Mouse (Mus musculus) left cerebral cortex, adult 9 months (tissue): ENCODE data around the gene Pkn2.

Source experiments
- DNase-seq, 2 experiments: peaks; one replicate each; pipeline ENCODE4 v3.0.0; 2022; ENCODE audit warnings: low spot score in 2 of 2

Gene Pkn2

DNA sequence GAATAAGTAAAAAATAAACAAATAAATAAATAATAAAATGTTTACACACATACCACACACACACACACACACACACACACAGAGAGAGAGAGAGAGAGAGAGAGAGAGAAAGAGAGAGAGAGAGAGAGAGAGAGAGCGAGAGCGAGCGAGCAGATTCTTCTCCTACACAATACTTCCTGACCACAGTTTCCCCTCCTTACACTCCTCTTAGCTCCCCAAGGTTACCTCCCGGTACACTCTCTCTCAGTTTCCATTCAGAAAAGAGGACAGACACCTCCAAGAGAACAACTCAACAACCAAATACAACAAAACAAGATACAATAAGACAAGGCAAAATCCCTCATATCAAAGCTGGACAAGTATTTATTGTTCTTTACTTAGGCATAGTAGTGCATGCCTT, 47.8 kb downstream of the Pkn2 start:
- no peak for DNase-seq

GRCm38 (mm10) chr3:142832910-142833309, 48.9 kb downstream of the Pkn2 start:
- DNase-seq: no peak

- DNase-seq: no peak
These were observed 55.2 kb downstream of the Pkn2 start for GRCm38 (mm10) chr3:142826449-142827146.

- no peak for DNase-seq
These were observed 58.2 kb downstream of the Pkn2 start for GRCm38 (mm10) chr3:142823606-142824005.

DNA sequence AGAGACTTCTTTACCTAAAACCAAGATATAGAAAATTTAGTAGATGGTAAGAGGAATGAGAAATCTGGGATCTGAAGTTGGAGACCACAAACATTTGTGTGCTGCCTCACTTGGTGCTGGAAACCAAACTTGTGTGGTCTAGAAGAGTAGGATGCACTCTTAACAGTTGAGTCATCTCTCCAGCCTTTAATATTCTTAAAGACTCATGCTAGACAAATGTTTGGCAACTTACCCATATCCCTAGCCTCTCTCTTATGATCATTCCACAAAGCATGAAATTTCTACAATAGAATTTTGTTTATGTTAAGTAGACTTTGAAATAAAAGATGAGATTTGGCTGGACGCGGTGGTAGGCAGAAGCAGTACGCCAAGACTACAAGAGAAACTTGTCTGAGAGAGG, 64.3 kb downstream of the Pkn2 start:
- no peak for DNase-seq

- no peak for DNase-seq
These were observed 70.2 kb downstream of the Pkn2 start for GRCm38 (mm10) chr3:142811582-142811981.

GRCm38 (mm10) chr3:142795587-142795986, 86.2 kb downstream of the Pkn2 start:
- peak in 1 of 2 experiments; percentile 20 for DNase-seq

- DNase-seq: no peak
These were observed 95.3 kb downstream of the Pkn2 start for GRCm38 (mm10) chr3:142786423-142787072.

DNA sequence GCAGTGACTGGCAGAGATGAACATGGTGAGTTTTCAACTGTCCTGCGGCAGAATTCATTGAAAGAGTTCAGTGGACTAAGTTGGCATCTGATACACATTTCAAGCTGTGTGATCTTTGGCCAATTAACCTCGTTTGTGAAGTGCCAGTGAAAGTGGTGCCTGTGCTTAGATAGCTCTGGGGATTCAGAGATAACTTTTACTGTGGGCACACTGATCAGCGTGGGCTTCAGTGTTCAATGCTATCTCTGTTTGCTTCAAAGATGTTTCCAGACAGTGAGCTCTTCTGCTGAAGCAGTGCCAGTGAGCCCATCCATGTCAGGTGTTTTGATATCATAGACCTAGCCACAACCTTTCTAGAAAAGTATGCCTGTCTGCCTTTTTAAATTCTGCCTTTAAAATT, 104.6 kb downstream of the Pkn2 start:
- DNase-seq: no peak

DNA sequence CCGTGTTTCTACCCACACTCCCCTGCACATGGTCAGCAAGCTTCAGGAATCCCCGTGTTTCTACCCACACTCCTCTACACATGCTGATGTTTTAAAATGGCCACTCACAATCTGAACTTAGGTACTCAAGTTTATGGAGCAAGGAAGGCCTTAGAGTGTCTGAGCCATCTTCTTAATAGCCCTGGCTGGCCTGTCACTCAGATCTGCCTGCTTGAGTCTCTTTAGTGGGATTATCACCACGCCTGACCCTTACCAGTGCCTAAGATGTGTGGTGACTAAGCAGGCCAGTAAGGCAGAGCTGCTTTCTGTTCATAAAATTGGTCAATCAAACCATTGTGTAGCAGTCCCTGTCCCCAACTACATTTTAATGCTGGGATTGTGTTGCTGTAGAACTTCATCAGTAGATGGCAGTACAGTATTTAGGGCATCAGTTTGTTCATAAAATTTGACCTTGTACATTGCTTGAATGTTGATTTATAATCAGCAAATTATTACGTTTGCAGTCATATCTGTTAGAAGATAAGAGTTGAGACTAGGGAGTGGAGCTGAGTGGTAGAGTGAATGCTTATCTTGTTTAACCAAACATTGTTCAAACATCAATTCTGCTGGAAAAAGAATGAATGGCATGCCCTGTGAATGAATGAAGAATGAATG, 108.1 kb downstream of the Pkn2 start:
- no peak for DNase-seq

- DNase-seq: no peak
These were observed 111.3 kb downstream of the Pkn2 start for GRCm38 (mm10) chr3:142770518-142770917.

DNA sequence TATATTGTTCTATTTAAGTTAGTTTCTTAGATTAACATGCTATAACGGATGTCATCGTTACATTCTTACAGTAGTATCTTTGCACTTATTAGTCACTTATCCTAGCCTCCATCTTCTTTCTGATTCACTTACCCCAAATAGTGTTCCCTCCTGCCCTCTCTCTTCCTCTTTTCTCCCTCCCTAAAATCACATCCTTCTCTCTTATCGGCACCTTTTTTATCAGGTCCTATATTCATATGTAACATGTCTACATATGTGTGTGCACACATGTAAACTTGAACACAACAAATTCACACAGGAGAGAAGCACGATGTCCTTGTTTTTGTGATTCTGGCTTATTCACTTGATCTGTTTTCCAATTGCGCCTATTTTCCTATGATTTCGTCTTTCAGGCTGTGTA, 113.3 kb downstream of the Pkn2 start:
- no peak for DNase-seq

GRCm38 (mm10) chr3:142765778-142766165, 116.0 kb downstream of the Pkn2 start:
- no peak for DNase-seq

GRCm38 (mm10) chr3:142764995-142765777, 116.6 kb downstream of the Pkn2 start, which contains the start of gene Gtf2b:
Gene Gtf2b (plus strand): TSS chr3:142765045.
- DNase-seq: peak; percentile 58 to 89

GRCm38 (mm10) chr3:142760356-142760755, 121.4 kb downstream of the Pkn2 start:
- peak in 1 of 2 experiments; percentile 15 for DNase-seq

GRCm38 (mm10) chr3:142758593-142758992, 123.2 kb downstream of the Pkn2 start:
- DNase-seq: no peak

- no peak for DNase-seq
These were observed 124.0 kb downstream of the Pkn2 start for GRCm38 (mm10) chr3:142757841-142758240.

GRCm38 (mm10) chr3:142755132-142755867, 126.5 kb downstream of the Pkn2 start:
- DNase-seq: peak in 1 of 2 experiments; percentile 21

DNA sequence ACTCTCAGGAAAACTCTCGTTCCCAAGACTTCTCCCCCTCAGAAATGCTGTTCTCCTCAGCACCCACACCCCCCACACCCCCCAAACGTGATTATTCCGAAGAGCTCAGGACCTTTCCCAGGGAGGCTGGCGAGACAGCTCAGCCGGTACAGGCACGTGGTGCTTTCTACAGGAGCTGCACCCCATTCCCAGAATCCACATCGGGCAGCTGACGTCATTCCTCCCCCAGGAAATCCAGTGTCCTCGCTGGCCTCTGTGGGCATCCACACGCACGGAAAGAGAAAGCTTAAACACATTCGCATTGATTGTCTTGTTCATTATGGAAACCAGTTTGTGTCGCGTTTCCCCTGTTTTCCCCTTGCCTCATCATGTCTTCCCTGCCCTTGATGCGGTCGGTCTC, 132.7 kb downstream of the Pkn2 start:
- no peak for DNase-seq

- no peak for DNase-seq
These were observed 134.1 kb downstream of the Pkn2 start for GRCm38 (mm10) chr3:142747673-142748072.

GRCm38 (mm10) chr3:142745076-142745475, 136.7 kb downstream of the Pkn2 start:
- DNase-seq: no peak
